Mouse (Mus musculus): ENCODE measurements around the gene Lmf2.

- TF ChIP-seq CTCF (IDR thresholded peaks at IDR 0.05; ENCODE audit: borderline replicate concordance, extremely low read depth, insufficient read depth, insufficient read length): no peak
- no peak for TF ChIP-seq POLR2A (IDR thresholded peaks at IDR 0.05; ENCODE audit: borderline replicate concordance, extremely low read depth, insufficient read depth, insufficient read length, poor library complexity, severe bottlenecking)
Observed at GRCm38 (mm10) chr15:89334271-89334670, 21.2 kb downstream of the Lmf2 start, which contains the start of gene Miox.

All from brain, embryonic 14.5 days (tissue).